Comparison of ENCODE assay signal across 26 mouse cellular contexts in genomic region chr8:81374877-81375475, GRCm38 (mm10). TPM values are rescaled to one million over a fixed set of nuclear protein-coding genes. Genes with fewer than 3 reads are reported as not detected.
DNase-seq lines count a peak whose midpoint lies in the region; ATAC-seq and TF ChIP-seq lines count a peak whose summit lies in the region.
"Had no signal": no experiment of that assay in that cellular context is flagged by ENCODE, and none has a peak within 500 bp of the region (broad histone marks: within the 10 kb centered on the region; RNA-seq: fewer than 3 reads in every experiment).

No protein-coding gene starts in this region.

- H3K4me3 ChIP-seq in CH12.LX (replicated peaks in 1 of 3; ENCODE audit: low read depth in 2 of 3, low read length in 2 of 3, poor library complexity in 1 of 3) = no peak overlapping the region
- H3K4me3 ChIP-seq: embryonic facial prominence, embryonic 10.5 days; forebrain, embryonic 15.5 days; heart, embryonic 12.5 days; limb, embryonic 12.5 days had no signal

- dilution Hi-C loops in CH12.LX (cut with MboI; ENCODE audit: extremely low pct_ligation_motif_present, extremely low pct_unique_long_range_greater_than_20kb, low sequenced_read_pairs) = no loop called here

- H3K4me2 ChIP-seq in CH12.LX (ENCODE audit: insufficient read depth, low read depth, poor library complexity, severe bottlenecking) = peak overlapping the region; percentile 62
- H3K4me2 ChIP-seq: forebrain, embryonic 15.5 days; heart, embryonic 12.5 days; limb, embryonic 12.5 days; liver, embryonic 11.5 days; midbrain, embryonic 11.5 days had no signal

- peak; percentile 32 to 45; a peak in 1 of 4 replicates for ATAC-seq in hematopoietic stem cell, adult 5-6 weeks (replicated peaks in 1 of 2; ENCODE audit: insufficient read depth in 1 of 2, low FRiP score in 2 of 2, low TSS enrichment in 1 of 2, low read depth in 1 of 2, poor library complexity in 2 of 2, severe bottlenecking in 2 of 2)
- ATAC-seq in cerebellum, adult (ENCODE audit: insufficient number of reproducible peaks, low FRiP score, low TSS enrichment) = no peak
- ATAC-seq: forebrain, embryonic 15.5 days; hindbrain, postnatal 0 days; intestine, embryonic 16.5 days had no signal

- peak; percentile 92 for TF ChIP-seq EP300 in CH12.LX (IDR thresholded peaks at IDR 0.05; ENCODE audit: low read length)

- H3K27ac ChIP-seq in CH12.LX (ENCODE audit: insufficient read depth, low read depth) = peak overlapping the region; percentile 77; the same call in 1 of the 2 replicates
- H3K27ac ChIP-seq: embryonic facial prominence, embryonic 10.5 days; forebrain, embryonic 15.5 days; hindbrain, postnatal 0 days; limb, embryonic 12.5 days had no signal

- peak overlapping the region; percentile 21 for H3K9ac ChIP-seq in CH12.LX (ENCODE audit: insufficient read depth, low read depth)
- H3K9ac ChIP-seq: forebrain, embryonic 15.5 days; heart, embryonic 12.5 days; limb, embryonic 12.5 days had no signal

- no peak for TF ChIP-seq POLR2A in CH12.LX (IDR thresholded peaks at IDR 0.05; ENCODE audit: low read depth, low read length)

- no peak for TF ChIP-seq CTCF in CH12.LX (conservative IDR thresholded peaks at IDR 0.05 in 1 of 2, IDR thresholded peaks at IDR 0.05 in 1 of 2; ENCODE audit: low read depth in 2 of 2, low read length in 2 of 2)

- H3K27me3 ChIP-seq in CH12.LX (replicated peaks) = no peaks in the 10 kb centered on the region
- H3K27me3 ChIP-seq in splenic B cell, adult 2 months (ENCODE audit: control insufficient read depth, insufficient read depth, low read length, poor library complexity, severe bottlenecking) = no peaks in the 10 kb centered on the region; the same call in 1 of the 2 replicates
- H3K27me3 ChIP-seq: forebrain, embryonic 15.5 days; heart, embryonic 12.5 days; limb, embryonic 12.5 days had no signal

- H3K36me3 ChIP-seq in CH12.LX (replicated peaks in 1 of 2; ENCODE audit: control insufficient read depth in 1 of 2, insufficient read depth in 1 of 2, low read length in 1 of 2) = peaks cover 0 to 2% of the 10 kb centered on the region in 2 experiments
- peaks cover 2% of the 10 kb centered on the region; the same call in 1 of the 2 replicates for H3K36me3 ChIP-seq in splenic B cell, adult 2 months (ENCODE audit: control insufficient read depth, insufficient read depth, low read length, poor library complexity, severe bottlenecking)
- H3K36me3 ChIP-seq: embryonic facial prominence, embryonic 10.5 days; forebrain, embryonic 15.5 days; heart, embryonic 12.5 days; limb, embryonic 12.5 days had no signal

- in situ Hi-C loops in CH12.LX (cut with MboI; ENCODE audit: low pct_ligation_motif_present, low pct_unique_long_range_greater_than_20kb, low sequenced_read_pairs) = loop anchor here (25.0 kb wide), 1 partner anchor 237 kb away; no protein-coding TSS in a partner anchor

- H3K9me3 ChIP-seq in CH12.LX (replicated peaks; ENCODE audit: low read length) = no peaks in the 10 kb centered on the region
- H3K9me3 ChIP-seq: embryonic facial prominence, embryonic 10.5 days; forebrain, embryonic 15.5 days; heart, embryonic 12.5 days; limb, embryonic 12.5 days had no signal

- no peaks in the 10 kb centered on the region for H3K79me2 ChIP-seq in CH12.LX (replicated peaks; ENCODE audit: control insufficient read depth, extremely low read depth, insufficient read depth, poor library complexity, severe bottlenecking)

- peaks cover 17 to 53% of the 10 kb centered on the region in 2 experiments for H3K4me1 ChIP-seq in CH12.LX (ENCODE audit: control insufficient read depth in 1 of 2, insufficient read depth in 2 of 2)
- H3K4me1 ChIP-seq: embryonic facial prominence, embryonic 10.5 days; forebrain, embryonic 15.5 days; heart, embryonic 12.5 days; limb, embryonic 12.5 days had no signal

- DNase-seq in lung, postnatal 25 days (ENCODE audit: low spot score) = peak; percentile 15
- DNase-seq in lung, postnatal 10 days = no peak
- peak; percentile 66 for DNase-seq in CH12.LX (ENCODE audit: extremely low read depth)
- peak; percentile 79 for DNase-seq in splenic B cell, adult 2 months (ENCODE audit: low read depth, low spot score)
- DNase-seq in layer of hippocampus, postnatal 10 days (ENCODE audit: low spot score in 2 of 2) = no peak
- DNase-seq: adrenal gland, postnatal 14 days; cerebellum, adult 9-10 months; gastrocnemius, postnatal 25 days; heart, postnatal 10 days; kidney, adult 9 months; kidney, postnatal 14 days; lung, adult 18-20 months; lung, postnatal 4 days; right cerebral cortex, postnatal 14 days; thymus, adult 18-20 months; thymus, postnatal 4 days had no signal

- no peak for TF ChIP-seq RAD21 in CH12.LX (IDR thresholded peaks at IDR 0.05; ENCODE audit: low read depth, low read length)

TF ChIP-seq in CH12.LX, 34 proteins besides CTCF, POLR2A, EP300 and RAD21:
- TF ChIP-seq HCFC1 (IDR thresholded peaks at IDR 0.05; ENCODE audit: low read depth, low read length) (0 out of 2 replicates have a peak, but pooled peaks have one; percentile 28), SMC3 (IDR thresholded peaks at IDR 0.05; ENCODE audit: low read depth, low read length) (no peak), E2F4 (IDR thresholded peaks at IDR 0.05; ENCODE audit: insufficient replicate concordance, low read depth, low read length) (no peak), MEF2A (IDR thresholded peaks at IDR 0.05; ENCODE audit: borderline replicate concordance, low read depth, low read length) (0 out of 2 replicates have a peak, but pooled peaks have one; percentile 59), MAZ (IDR thresholded peaks at IDR 0.05; ENCODE audit: low read depth, low read length) (no peak), JUN (IDR thresholded peaks at IDR 0.05; ENCODE audit: insufficient read depth, low read depth, low read length) (no peak), POLR2AphosphoS2 (IDR thresholded peaks at IDR 0.05; ENCODE audit: low read depth, low read length) (no peak), MAFK (IDR thresholded peaks at IDR 0.05; ENCODE audit: insufficient replicate concordance, low read length) (no peak), ZKSCAN1 (IDR thresholded peaks at IDR 0.05; ENCODE audit: borderline replicate concordance, low read depth, low read length) (no peak), PAX5 (IDR thresholded peaks at IDR 0.05; ENCODE audit: low read length) (no peak), RCOR1 (conservative IDR thresholded peaks at IDR 0.05; ENCODE audit: low read depth, low read length) (no peak; the same call in 1 of the 2 replicates), KAT2A (IDR thresholded peaks at IDR 0.05; ENCODE audit: insufficient replicate concordance, low read length) (no peak), TCF12 (IDR thresholded peaks at IDR 0.05; ENCODE audit: low read depth, low read length) (0 out of 2 replicates have a peak, but pooled peaks have one; percentile 29), USF1 (IDR thresholded peaks at IDR 0.05; ENCODE audit: low read depth, low read length) (no peak), NRF1 (IDR thresholded peaks at IDR 0.05; ENCODE audit: low read depth, low read length) (no peak), SIN3A (IDR thresholded peaks at IDR 0.05; ENCODE audit: low read length) (0 out of 2 replicates have a peak, but pooled peaks have one; percentile 41), ETS1 (conservative IDR thresholded peaks at IDR 0.05; ENCODE audit: low read depth, low read length) (peak; percentile 39; the same call in 1 of the 2 replicates), MXI1 (IDR thresholded peaks at IDR 0.05; ENCODE audit: low read depth, low read length) (no peak), NELFE (IDR thresholded peaks at IDR 0.05; ENCODE audit: low read depth, low read length) (0 out of 2 replicates have a peak, but pooled peaks have one; percentile 36), JUND (conservative IDR thresholded peaks at IDR 0.05; ENCODE audit: low read depth, low read length) (no peak), CHD1 (IDR thresholded peaks at IDR 0.05; ENCODE audit: low read depth, low read length) (no peak), ZNF384 (IDR thresholded peaks at IDR 0.05; ENCODE audit: low read depth, low read length) (no peak), ZC3H11A (IDR thresholded peaks at IDR 0.05; ENCODE audit: low read depth, low read length) (no peak), CHD2 (IDR thresholded peaks at IDR 0.05; ENCODE audit: low read length) (no peak), ELF1 (IDR thresholded peaks at IDR 0.05; ENCODE audit: low read depth, low read length) (0 out of 2 replicates have a peak, but pooled peaks have one; percentile 20), BHLHE40 (IDR thresholded peaks at IDR 0.05; ENCODE audit: low read depth, low read length) (peak; percentile 71), USF2 (conservative IDR thresholded peaks at IDR 0.05; ENCODE audit: low read depth, low read length) (no peak), MYC (IDR thresholded peaks at IDR 0.05; ENCODE audit: low read depth, low read length) (peak; percentile 67), MAX (IDR thresholded peaks at IDR 0.05; ENCODE audit: low read length) (0 out of 2 replicates have a peak, but pooled peaks have one; percentile 10), GABPA (IDR thresholded peaks at IDR 0.05; ENCODE audit: insufficient replicate concordance, low read depth, low read length) (no peak), IRF4 (IDR thresholded peaks at IDR 0.05; ENCODE audit: low read depth, low read length) (peak; percentile 91), TBP (conservative IDR thresholded peaks at IDR 0.05; ENCODE audit: low read depth, low read length) (no peak), ZMIZ1 (IDR thresholded peaks at IDR 0.05; ENCODE audit: low read depth, low read length) (no peak), UBTF (IDR thresholded peaks at IDR 0.05; ENCODE audit: low read depth, low read length) (no peak)
TF ChIP-seq in CH12.LX: peak in this region for 11.

RNA-seq across cellular contexts. Expression of gene Inpp4b, which starts 32.6 kb away (rescaled TPM):
- total RNA-seq in CH12.LX (2012; rRNA removed) = 4.7 and 4.9 TPM in 2 replicates
- 3.4 TPM in 2 replicates for total RNA-seq in CH12.LX (2014; rRNA removed)
- polyA plus RNA-seq in CH12.LX (2012; ENCODE audit: insufficient read length, low read depth) = 3.0 and 3.7 TPM in 2 replicates
- total RNA-seq in hematopoietic stem cell, adult 5-6 weeks (2017) = 17.6 and 25.3 TPM in 2 replicates
- 1 to 10 TPM; 7.7 to 9.0 TPM for total RNA-seq in layer of hippocampus, postnatal 10 days (2021)

Comparison
In these comparisons a context has a peak if more than half of its experiments do, and no peak if none do; other contexts are left out.
1. DNase-seq: peak in lung, postnatal 25 days (single experiment), CH12.LX (single experiment) and splenic B cell, adult 2 months (single experiment); none in lung, postnatal 10 days (single experiment) and layer of hippocampus, postnatal 10 days (0 of 2).